Mouse (Mus musculus): Measurements from ENCODE around the gene Cyp4f18.

DNA sequence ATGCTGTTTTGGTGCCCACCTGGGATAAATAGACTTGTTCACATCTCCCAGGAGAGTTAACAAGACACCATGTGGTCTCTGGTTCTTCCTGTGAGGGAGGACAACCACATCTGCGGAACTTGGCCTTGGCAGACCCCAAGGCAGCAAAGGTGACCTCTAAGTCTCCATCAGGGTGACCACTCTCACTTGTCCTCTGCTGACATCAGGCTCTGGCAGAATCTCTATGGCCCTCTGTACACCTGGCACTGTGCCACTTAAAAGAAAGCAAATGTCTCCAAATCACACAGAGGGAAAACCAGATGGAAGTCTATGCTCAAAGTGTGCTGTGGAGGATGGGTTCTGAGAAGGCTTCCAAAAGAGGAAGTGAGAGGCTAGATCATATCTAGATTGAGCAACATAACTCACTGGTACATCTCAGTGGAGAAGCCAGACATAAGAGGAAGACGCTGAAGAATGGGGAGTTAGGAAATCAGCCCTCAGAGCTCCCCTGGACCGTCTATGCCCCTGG is 1.2 kb downstream of the Cyp4f18 start:
- TF ChIP-seq CTCF (conservative IDR thresholded peaks at IDR 0.05; ENCODE audit: insufficient read depth, insufficient read length, low read depth, low read length) (no peak), POLR2A (IDR thresholded peaks at IDR 0.05; ENCODE audit: low read depth, low read length) (no peak)
